Mouse (Mus musculus): ENCODE data around the gene Mucl3. TPM values are rescaled to one million over a fixed set of nuclear protein-coding genes. Genes with fewer than 3 reads are reported as not detected.

The Mucl3 gene
- polyA plus RNA-seq, 1 experiment from 2014 or later: 13.2 TPM

GRCm38 (mm10) chr17:35617127-35617526 lies 26.4 kb downstream of the Mucl3 start:
- Histone ChIP-seq H3K4me3 (ENCODE audit: low read depth, low read length) (no peak overlapping the region), H3K4me1 (ENCODE audit: control insufficient read depth, insufficient read depth, low read length) (no peaks in the 10 kb centered on the region), H3K36me3 (ENCODE audit: control insufficient read depth, insufficient read depth, low read length) (no peaks in the 10 kb centered on the region), H3K4me2 (replicated peaks; ENCODE audit: low read depth, low read length) (no peak overlapping the region), H3K27ac (ENCODE audit: low read length) (no peak overlapping the region), H3K9ac (replicated peaks; ENCODE audit: low read depth, low read length) (no peak overlapping the region), H3K9me3 (ENCODE audit: control insufficient read depth, low read depth, low read length) (no peaks in the 10 kb centered on the region), H3K27me3 (ENCODE audit: control insufficient read depth, insufficient read depth, low read length) (no peaks in the 10 kb centered on the region)
- 77% methylated on average over 4 of the region's 4 CpGs for WGBS
- ATAC-seq (ENCODE audit: insufficient number of reproducible peaks, insufficient read depth, low FRiP score, low read depth): 0 out of 2 replicates have a peak, but pooled peaks have one; percentile 53

GRCm38 (mm10) chr17:35601736-35602354 lies 41.6 kb downstream of the Mucl3 start:
- H3K27me3 ChIP-seq (ENCODE audit: control insufficient read depth, insufficient read depth, low read length): no peaks in the 10 kb centered on the region
- H3K4me1 ChIP-seq (ENCODE audit: control insufficient read depth, insufficient read depth, low read length): no peaks in the 10 kb centered on the region
- no peaks in the 10 kb centered on the region for H3K36me3 ChIP-seq (ENCODE audit: control insufficient read depth, insufficient read depth, low read length)
- ATAC-seq (ENCODE audit: insufficient number of reproducible peaks, insufficient read depth, low FRiP score, low read depth): peak; percentile 91
- H3K4me3 ChIP-seq (ENCODE audit: low read depth, low read length): no peak overlapping the region
- no peak overlapping the region for H3K9ac ChIP-seq (replicated peaks; ENCODE audit: low read depth, low read length)
- H3K27ac ChIP-seq (ENCODE audit: low read length): peak overlapping the region; percentile 62; the same call in 1 of the 2 replicates
- H3K9me3 ChIP-seq (ENCODE audit: control insufficient read depth, low read depth, low read length): no peaks in the 10 kb centered on the region
- H3K4me2 ChIP-seq (replicated peaks; ENCODE audit: low read depth, low read length): no peak overlapping the region
- WGBS: 26% methylated on average over 8 of the region's 8 CpGs

- H3K4me2 ChIP-seq (replicated peaks; ENCODE audit: low read depth, low read length): no peak within 1 kb of the TSS
Measured at GRCm38 (mm10) chr17:35601249-35601648, 42.2 kb downstream of the Mucl3 start, which contains the start of gene Sfta2. Gene Sfta2, plus strand, starts transcription at chr17:35601549.

GRCm38 (mm10) chr17:35597399-35597798 lies 46.1 kb downstream of the Mucl3 start:
- Histone ChIP-seq H3K27me3 (ENCODE audit: control insufficient read depth, insufficient read depth, low read length) (no peaks in the 10 kb centered on the region), H3K4me3 (ENCODE audit: low read depth, low read length) (no peak overlapping the region), H3K4me2 (replicated peaks; ENCODE audit: low read depth, low read length) (no peak overlapping the region), H3K36me3 (ENCODE audit: control insufficient read depth, insufficient read depth, low read length) (no peaks in the 10 kb centered on the region), H3K9me3 (ENCODE audit: control insufficient read depth, low read depth, low read length) (no peaks in the 10 kb centered on the region), H3K27ac (ENCODE audit: low read length) (no peak overlapping the region), H3K9ac (replicated peaks; ENCODE audit: low read depth, low read length) (no peak overlapping the region), H3K4me1 (ENCODE audit: control insufficient read depth, insufficient read depth, low read length) (no peaks in the 10 kb centered on the region)
- ATAC-seq (ENCODE audit: insufficient number of reproducible peaks, insufficient read depth, low FRiP score, low read depth): no peak
- WGBS: 92% methylated on average over 3 of the region's 3 CpGs

More at GRCm38 (mm10) chr17:35601249-35601648, 42.2 kb downstream of the Mucl3 start, which contains the start of gene Sfta2:
- ATAC-seq (ENCODE audit: insufficient number of reproducible peaks, insufficient read depth, low FRiP score, low read depth): 0 out of 2 replicates have a peak, but pooled peaks have one; percentile 21
- Histone ChIP-seq H3K27ac (ENCODE audit: low read length) (peak within 1 kb of the TSS; percentile 62; the same call in 1 of the 2 replicates), H3K4me3 (ENCODE audit: low read depth, low read length) (no peak within 1 kb of the TSS), H3K9me3 (ENCODE audit: control insufficient read depth, low read depth, low read length) (no peaks in the 10 kb centered on the region), H3K27me3 (ENCODE audit: control insufficient read depth, insufficient read depth, low read length) (no peaks in the 10 kb centered on the region), H3K9ac (replicated peaks; ENCODE audit: low read depth, low read length) (no peak within 1 kb of the TSS), H3K4me1 (ENCODE audit: control insufficient read depth, insufficient read depth, low read length) (no peaks in the 10 kb centered on the region), H3K36me3 (ENCODE audit: control insufficient read depth, insufficient read depth, low read length) (no peaks in the 10 kb centered on the region)
- 40% methylated on average over 2 of the region's 2 CpGs for WGBS

GRCm38 (mm10) chr17:35594456-35594855 lies 49.0 kb downstream of the Mucl3 start:
- H3K27ac ChIP-seq (ENCODE audit: low read length): no peak overlapping the region
- no peak overlapping the region for H3K4me2 ChIP-seq (replicated peaks; ENCODE audit: low read depth, low read length)
- no peak overlapping the region for H3K9ac ChIP-seq (replicated peaks; ENCODE audit: low read depth, low read length)
- H3K4me1 ChIP-seq (ENCODE audit: control insufficient read depth, insufficient read depth, low read length): 0 out of 2 replicates have a peak, but pooled peaks cover 2% of the 10 kb centered on the region
- WGBS: 81% methylated on average over 7 of the region's 7 CpGs
- H3K27me3 ChIP-seq (ENCODE audit: control insufficient read depth, insufficient read depth, low read length): no peaks in the 10 kb centered on the region
- no peak for ATAC-seq (ENCODE audit: insufficient number of reproducible peaks, insufficient read depth, low FRiP score, low read depth)
- no peaks in the 10 kb centered on the region for H3K9me3 ChIP-seq (ENCODE audit: control insufficient read depth, low read depth, low read length)
- no peak overlapping the region for H3K4me3 ChIP-seq (ENCODE audit: low read depth, low read length)
- no peaks in the 10 kb centered on the region for H3K36me3 ChIP-seq (ENCODE audit: control insufficient read depth, insufficient read depth, low read length)

- H3K9me3 ChIP-seq (ENCODE audit: control insufficient read depth, low read depth, low read length): no peaks in the 10 kb centered on the region
- WGBS: 37% methylated on average over 4 of the region's 4 CpGs
- H3K36me3 ChIP-seq (ENCODE audit: control insufficient read depth, insufficient read depth, low read length): no peaks in the 10 kb centered on the region
- H3K27ac ChIP-seq (ENCODE audit: low read length): no peak overlapping the region
- 0 out of 2 replicates have a peak, but pooled peaks cover 2% of the 10 kb centered on the region for H3K4me1 ChIP-seq (ENCODE audit: control insufficient read depth, insufficient read depth, low read length)
- H3K4me3 ChIP-seq (ENCODE audit: low read depth, low read length): no peak overlapping the region
- H3K9ac ChIP-seq (replicated peaks; ENCODE audit: low read depth, low read length): no peak overlapping the region
- ATAC-seq (ENCODE audit: insufficient number of reproducible peaks, insufficient read depth, low FRiP score, low read depth): no peak
- H3K27me3 ChIP-seq (ENCODE audit: control insufficient read depth, insufficient read depth, low read length): no peaks in the 10 kb centered on the region
- H3K4me2 ChIP-seq (replicated peaks; ENCODE audit: low read depth, low read length): no peak overlapping the region
Measured at GRCm38 (mm10) chr17:35593786-35594185, 49.7 kb downstream of the Mucl3 start.

GRCm38 (mm10) chr17:35592131-35592530 lies 51.4 kb downstream of the Mucl3 start:
- H3K9ac ChIP-seq (replicated peaks; ENCODE audit: low read depth, low read length): no peak overlapping the region
- 0 out of 2 replicates have a peak, but pooled peaks cover 2% of the 10 kb centered on the region for H3K4me1 ChIP-seq (ENCODE audit: control insufficient read depth, insufficient read depth, low read length)
- no peaks in the 10 kb centered on the region for H3K27me3 ChIP-seq (ENCODE audit: control insufficient read depth, insufficient read depth, low read length)
- H3K4me3 ChIP-seq (ENCODE audit: low read depth, low read length): no peak overlapping the region
- no peak overlapping the region for H3K27ac ChIP-seq (ENCODE audit: low read length)
- no peak overlapping the region for H3K4me2 ChIP-seq (replicated peaks; ENCODE audit: low read depth, low read length)
- 71% methylated on average over 9 of the region's 9 CpGs for WGBS
- ATAC-seq (ENCODE audit: insufficient number of reproducible peaks, insufficient read depth, low FRiP score, low read depth): no peak
- H3K36me3 ChIP-seq (ENCODE audit: control insufficient read depth, insufficient read depth, low read length): no peaks in the 10 kb centered on the region
- H3K9me3 ChIP-seq (ENCODE audit: control insufficient read depth, low read depth, low read length): no peaks in the 10 kb centered on the region

GRCm38 (mm10) chr17:35591731-35592130 lies 51.8 kb downstream of the Mucl3 start:
- Histone ChIP-seq H3K27me3 (ENCODE audit: control insufficient read depth, insufficient read depth, low read length) (no peaks in the 10 kb centered on the region), H3K9ac (replicated peaks; ENCODE audit: low read depth, low read length) (no peak overlapping the region), H3K4me3 (ENCODE audit: low read depth, low read length) (no peak overlapping the region), H3K4me1 (ENCODE audit: control insufficient read depth, insufficient read depth, low read length) (0 out of 2 replicates have a peak, but pooled peaks cover 2% of the 10 kb centered on the region), H3K36me3 (ENCODE audit: control insufficient read depth, insufficient read depth, low read length) (no peaks in the 10 kb centered on the region), H3K27ac (ENCODE audit: low read length) (no peak overlapping the region), H3K9me3 (ENCODE audit: control insufficient read depth, low read depth, low read length) (no peaks in the 10 kb centered on the region), H3K4me2 (replicated peaks; ENCODE audit: low read depth, low read length) (no peak overlapping the region)
- 62% methylated on average over 15 of the region's 15 CpGs for WGBS
- no peak for ATAC-seq (ENCODE audit: insufficient number of reproducible peaks, insufficient read depth, low FRiP score, low read depth)
